Mouse (Mus musculus): Measurements from ENCODE around the gene Gm1043. TPM values are rescaled to one million over a fixed set of nuclear protein-coding genes. Genes with fewer than 3 reads are reported as not detected.

The Gm1043 gene
- polyA plus RNA-seq, 1 experiment from 2014 or later: not detected

DNA sequence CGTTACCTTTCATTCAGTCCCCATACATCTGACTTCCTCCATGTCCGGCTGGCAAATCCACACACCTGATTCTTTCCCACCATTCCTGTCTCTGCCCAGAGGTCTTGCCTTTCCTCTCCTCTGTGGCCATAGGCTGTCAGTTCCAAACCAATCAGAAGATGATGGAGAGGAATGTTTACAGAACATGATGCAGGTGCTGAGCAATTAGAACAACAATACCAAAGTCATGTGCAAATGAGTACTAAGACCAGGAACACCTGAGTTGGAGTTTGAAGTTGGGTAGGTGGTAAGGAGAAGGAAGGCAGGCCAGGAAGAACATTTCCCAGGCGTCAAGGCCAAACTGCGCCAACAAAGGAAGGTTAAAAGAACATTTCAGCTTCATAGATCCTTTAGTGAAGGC, 5.7 kb upstream of the Gm1043 start:
- H3K27ac ChIP-seq: no peak overlapping the region
- no peaks in the 10 kb centered on the region for H3K9me3 ChIP-seq
- H3K4me1 ChIP-seq: peaks cover 35% of the 10 kb centered on the region
- H3K27me3 ChIP-seq (ENCODE audit: poor library complexity, severe bottlenecking): peaks cover 20% of the 10 kb centered on the region
- H3K36me3 ChIP-seq (replicated peaks): no peaks in the 10 kb centered on the region
- no peak overlapping the region for H3K4me3 ChIP-seq
- WGBS: 90% methylated on average over 4 of the region's 4 CpGs
- DNase-seq (ENCODE audit: extremely low spot score, low spot score): no peak

- Histone ChIP-seq H3K9me3 (no peaks in the 10 kb centered on the region), H3K36me3 (replicated peaks) (no peaks in the 10 kb centered on the region), H3K4me1 (peaks cover 35% of the 10 kb centered on the region), H3K27ac (no peak overlapping the region), H3K4me3 (no peak overlapping the region), H3K27me3 (ENCODE audit: poor library complexity, severe bottlenecking) (peaks cover 28% of the 10 kb centered on the region)
- 85% methylated on average over 5 of the region's 5 CpGs for WGBS
- no peak for DNase-seq (ENCODE audit: extremely low spot score, low spot score)
Observed at GRCm38 (mm10) chr5:37080601-37081000, 4.6 kb upstream of the Gm1043 start.

- peaks cover 11% of the 10 kb centered on the region for H3K27me3 ChIP-seq (ENCODE audit: poor library complexity, severe bottlenecking)
- no peak overlapping the region for H3K27ac ChIP-seq
- no peak for DNase-seq (ENCODE audit: extremely low spot score, low spot score)
- 23% methylated on average over 3 of the region's 3 CpGs for whole genome bisulfite sequencing
- H3K4me1 ChIP-seq: peaks cover 26% of the 10 kb centered on the region
- H3K4me3 ChIP-seq: no peak overlapping the region
- H3K9me3 ChIP-seq: no peaks in the 10 kb centered on the region
- H3K36me3 ChIP-seq (replicated peaks): no peaks in the 10 kb centered on the region
Observed at GRCm38 (mm10) chr5:37082420-37082819, 2.8 kb upstream of the Gm1043 start.

- H3K27ac ChIP-seq: no peak overlapping the region
- no peaks in the 10 kb centered on the region for H3K9me3 ChIP-seq
- H3K36me3 ChIP-seq (replicated peaks): no peaks in the 10 kb centered on the region
- peaks cover 10% of the 10 kb centered on the region; the same call in 1 of the 2 replicates for H3K27me3 ChIP-seq (ENCODE audit: poor library complexity, severe bottlenecking)
- no peak for DNase-seq (ENCODE audit: extremely low spot score, low spot score)
- WGBS: 73% methylated on average over 7 of the region's 7 CpGs
- H3K4me3 ChIP-seq: no peak overlapping the region
- peaks cover 26% of the 10 kb centered on the region for H3K4me1 ChIP-seq
Observed at GRCm38 (mm10) chr5:37083209-37083770, 1.9 kb upstream of the Gm1043 start.

DNA sequence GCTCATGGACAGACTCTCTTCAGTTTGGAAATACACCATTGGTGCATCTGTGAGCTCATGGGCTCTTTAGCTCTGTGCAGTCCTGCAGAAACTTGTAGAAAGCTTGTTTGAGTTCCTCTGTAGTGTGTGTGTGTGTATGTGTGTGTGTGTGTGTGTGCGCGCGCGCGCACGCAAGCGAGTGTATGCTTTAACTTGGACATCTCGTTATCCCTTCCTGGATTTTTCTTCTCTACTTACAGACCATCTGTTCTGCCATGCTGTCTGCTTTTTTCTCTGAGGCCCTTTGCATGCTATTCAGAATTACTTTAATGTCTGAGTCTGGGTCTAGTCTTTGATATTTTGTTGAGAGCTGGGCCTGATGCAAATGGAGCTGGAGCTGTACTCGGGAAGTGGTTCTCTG, 1.3 kb upstream of the Gm1043 start:
- Histone ChIP-seq H3K36me3 (replicated peaks) (no peaks in the 10 kb centered on the region), H3K4me1 (peaks cover 26% of the 10 kb centered on the region), H3K27me3 (ENCODE audit: poor library complexity, severe bottlenecking) (peaks cover 15% of the 10 kb centered on the region), H3K27ac (no peak overlapping the region), H3K9me3 (no peaks in the 10 kb centered on the region), H3K4me3 (no peak overlapping the region)
- DNase-seq (ENCODE audit: extremely low spot score, low spot score): no peak
- 91% methylated on average over 9 of the region's 9 CpGs for WGBS

- WGBS: 86% methylated on average over 3 of the region's 3 CpGs
- H3K4me1 ChIP-seq: peaks cover 27% of the 10 kb centered on the region
- H3K4me3 ChIP-seq: no peak overlapping the region
- no peak for DNase-seq (ENCODE audit: extremely low spot score, low spot score)
- H3K9me3 ChIP-seq: no peaks in the 10 kb centered on the region
- no peaks in the 10 kb centered on the region for H3K36me3 ChIP-seq (replicated peaks)
- peaks cover 36% of the 10 kb centered on the region for H3K27me3 ChIP-seq (ENCODE audit: poor library complexity, severe bottlenecking)
- no peak overlapping the region for H3K27ac ChIP-seq
Observed at GRCm38 (mm10) chr5:37085918-37086317, 748 bp downstream of the Gm1043 start.

GRCm38 (mm10) chr5:37087786-37088185, 2.6 kb downstream of the Gm1043 start:
- H3K4me3 ChIP-seq: no peak overlapping the region
- H3K36me3 ChIP-seq (replicated peaks): no peaks in the 10 kb centered on the region
- no peak overlapping the region for H3K27ac ChIP-seq
- peaks cover 55% of the 10 kb centered on the region for H3K27me3 ChIP-seq (ENCODE audit: poor library complexity, severe bottlenecking)
- peaks cover 28% of the 10 kb centered on the region for H3K4me1 ChIP-seq
- no peak for DNase-seq (ENCODE audit: extremely low spot score, low spot score)
- 47% methylated on average over 2 of the region's 2 CpGs for WGBS
- H3K9me3 ChIP-seq: no peaks in the 10 kb centered on the region

DNA sequence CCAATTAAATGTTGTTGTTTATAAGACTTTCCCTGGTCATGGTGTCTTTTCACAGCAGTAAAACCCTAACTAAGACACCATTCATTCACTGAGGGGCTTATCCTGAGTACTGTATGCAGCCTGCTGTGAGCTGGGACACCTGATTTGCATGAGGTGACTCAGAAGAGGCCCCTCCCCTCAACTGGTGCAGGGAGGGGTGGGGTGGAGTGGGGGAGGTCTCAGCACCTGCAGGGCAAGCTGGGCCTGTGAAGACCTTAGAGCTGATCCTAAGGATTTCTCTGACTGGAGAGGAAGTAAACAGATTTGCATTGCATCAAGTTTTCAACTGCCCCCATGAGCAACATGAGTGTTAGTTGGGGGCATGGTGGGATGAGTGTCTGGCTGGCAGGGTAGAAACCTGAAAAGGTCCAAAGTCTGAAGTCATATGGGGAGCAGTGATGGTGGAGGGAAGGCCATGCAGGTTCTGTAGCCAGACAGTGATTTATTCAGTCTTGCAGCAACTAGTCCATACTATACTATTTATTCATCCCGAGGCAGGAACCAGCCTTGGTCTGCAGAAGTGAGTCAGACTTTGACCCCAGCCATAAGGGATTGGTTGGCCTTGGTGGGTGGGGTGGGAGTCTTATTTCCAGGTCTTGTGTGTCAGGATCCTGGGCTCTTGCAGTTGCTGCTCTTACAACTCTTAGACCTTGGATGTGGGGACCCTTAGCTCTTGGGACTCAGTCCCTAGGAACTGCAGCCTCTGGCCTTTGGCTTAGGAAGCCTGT, 3.4 kb downstream of the Gm1043 start:
- H3K9me3 ChIP-seq: no peaks in the 10 kb centered on the region
- H3K36me3 ChIP-seq (replicated peaks): no peaks in the 10 kb centered on the region
- no peak overlapping the region for H3K27ac ChIP-seq
- 65% methylated on average over 1 of the region's 1 CpGs for WGBS
- no peak overlapping the region for H3K4me3 ChIP-seq
- peaks cover 23% of the 10 kb centered on the region for H3K4me1 ChIP-seq
- H3K27me3 ChIP-seq (ENCODE audit: poor library complexity, severe bottlenecking): peaks cover 62% of the 10 kb centered on the region
- DNase-seq (ENCODE audit: extremely low spot score, low spot score): no peak

DNA sequence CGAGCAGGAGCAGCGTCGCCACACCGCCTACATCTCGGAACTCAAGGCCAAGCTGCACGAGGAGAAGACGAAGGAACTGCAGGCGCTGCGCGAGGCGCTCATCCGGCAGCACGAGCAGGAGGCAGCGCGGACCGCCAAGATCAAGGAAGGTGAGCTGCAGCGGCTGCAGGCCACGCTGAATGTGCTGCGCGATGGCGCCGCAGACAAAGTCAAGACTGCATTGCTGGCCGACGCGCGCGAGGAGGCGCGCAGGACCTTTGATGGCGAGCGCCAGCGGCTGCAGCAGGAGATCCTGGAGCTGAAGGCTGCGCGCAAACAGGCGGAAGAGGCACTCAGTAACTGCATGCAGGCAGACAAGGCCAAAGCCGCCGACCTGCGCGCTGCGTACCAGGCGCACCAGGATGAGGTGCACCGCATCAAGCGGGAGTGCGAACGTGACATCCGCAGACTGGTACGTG, 6.0 kb downstream of the Gm1043 start:
- peak overlapping the region; percentile 53 for H3K4me3 ChIP-seq
- H3K27me3 ChIP-seq (ENCODE audit: poor library complexity, severe bottlenecking): peaks cover 62% of the 10 kb centered on the region
- H3K36me3 ChIP-seq (replicated peaks): no peaks in the 10 kb centered on the region
- under 1% methylated on average over 47 of the region's 47 CpGs for WGBS
- peak overlapping the region; percentile 74 for H3K27ac ChIP-seq
- no peaks in the 10 kb centered on the region for H3K9me3 ChIP-seq
- peak; percentile 57 for DNase-seq (ENCODE audit: extremely low spot score, low spot score)
- H3K4me1 ChIP-seq: peaks cover 18% of the 10 kb centered on the region

GRCm38 (mm10) chr5:37094941-37095340, 9.8 kb downstream of the Gm1043 start:
- DNase-seq (ENCODE audit: extremely low spot score, low spot score): no peak
- Histone ChIP-seq H3K4me1 (peaks cover 18% of the 10 kb centered on the region), H3K27me3 (ENCODE audit: poor library complexity, severe bottlenecking) (peaks cover 44% of the 10 kb centered on the region), H3K27ac (no peak overlapping the region), H3K36me3 (replicated peaks) (no peaks in the 10 kb centered on the region), H3K9me3 (no peaks in the 10 kb centered on the region), H3K4me3 (no peak overlapping the region)
- WGBS: 90% methylated on average over 5 of the region's 5 CpGs

- Histone ChIP-seq H3K36me3 (replicated peaks) (no peaks in the 10 kb centered on the region), H3K4me3 (no peak overlapping the region), H3K27ac (no peak overlapping the region), H3K27me3 (ENCODE audit: poor library complexity, severe bottlenecking) (peaks cover 29% of the 10 kb centered on the region), H3K4me1 (0 out of 2 replicates have a peak, but pooled peaks cover 4% of the 10 kb centered on the region), H3K9me3 (no peaks in the 10 kb centered on the region)
- WGBS: 70% methylated on average over 6 of the region's 6 CpGs
- DNase-seq (ENCODE audit: extremely low spot score, low spot score): no peak
Observed at GRCm38 (mm10) chr5:37097591-37097990, 12.4 kb downstream of the Gm1043 start.

- H3K4me1 ChIP-seq: 0 out of 2 replicates have a peak, but pooled peaks cover 2% of the 10 kb centered on the region
- H3K27ac ChIP-seq: no peak overlapping the region
- peaks cover 11% of the 10 kb centered on the region; the same call in 1 of the 2 replicates for H3K27me3 ChIP-seq (ENCODE audit: poor library complexity, severe bottlenecking)
- H3K4me3 ChIP-seq: no peak overlapping the region
- no peaks in the 10 kb centered on the region for H3K9me3 ChIP-seq
- DNase-seq (ENCODE audit: extremely low spot score, low spot score): no peak
- WGBS: 69% methylated on average over 5 of the region's 5 CpGs
- no peaks in the 10 kb centered on the region for H3K36me3 ChIP-seq (replicated peaks)
Observed at GRCm38 (mm10) chr5:37100813-37101212, 15.6 kb downstream of the Gm1043 start.

DNA sequence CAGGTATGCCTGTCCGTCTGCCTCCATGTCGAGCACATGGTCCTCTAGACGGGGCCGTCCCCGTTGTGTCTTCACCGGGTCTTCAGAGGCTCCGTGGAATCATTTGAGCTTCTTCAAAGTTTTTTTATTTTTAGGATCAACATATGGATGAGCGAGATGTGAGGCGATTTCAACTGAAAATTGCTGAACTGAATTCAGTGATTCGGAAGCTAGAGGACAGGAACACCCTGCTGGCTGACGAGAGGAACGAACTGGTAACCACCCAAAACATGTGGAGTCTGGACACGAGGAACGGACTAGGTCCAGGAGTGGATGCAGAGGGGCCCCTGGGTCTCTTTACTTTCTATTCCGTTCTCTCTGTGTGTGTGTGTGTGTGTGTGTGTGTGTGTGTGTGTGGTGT, 16.5 kb downstream of the Gm1043 start:
- 84% methylated on average over 15 of the region's 15 CpGs for WGBS
- Histone ChIP-seq H3K9me3 (no peaks in the 10 kb centered on the region), H3K4me3 (no peak overlapping the region), H3K36me3 (replicated peaks) (no peaks in the 10 kb centered on the region), H3K27me3 (ENCODE audit: poor library complexity, severe bottlenecking) (peaks cover 11% of the 10 kb centered on the region; the same call in 1 of the 2 replicates), H3K4me1 (0 out of 2 replicates have a peak, but pooled peaks cover 4% of the 10 kb centered on the region), H3K27ac (no peak overlapping the region)
- DNase-seq (ENCODE audit: extremely low spot score, low spot score): no peak
